9 mouse cellular contexts compared by ENCODE assay signal in genomic region chr1:37272464-37272863, GRCm38 (mm10). TPM values are rescaled to one million over a fixed set of nuclear protein-coding genes. Genes with fewer than 3 reads are reported as not detected.
DNase-seq lines count a peak whose midpoint lies in the region; ATAC-seq lines count a peak whose summit lies in the region.
"Had no signal": no experiment of that assay in that cellular context is flagged by ENCODE, and none has a peak within 500 bp of the region (broad histone marks: within the 10 kb centered on the region; RNA-seq: fewer than 3 reads in every experiment).

No protein-coding gene starts in this region.

- intact Hi-C loops in gastrocnemius, postnatal 36 days (cut with DNase I): loop anchor here (1.0 to 5.0 kb wide), 2 partner anchors 129 to 365 kb away; no protein-coding TSS in a partner anchor

- H3K9ac ChIP-seq in kidney, embryonic 15.5 days: no peak overlapping the region
- H3K9ac ChIP-seq in liver, embryonic 11.5 days (ENCODE audit: low read depth, low read length): no peak overlapping the region
- H3K9ac ChIP-seq in neural tube, embryonic 14.5 days (replicated peaks; ENCODE audit: low read depth, low read length): no peak overlapping the region
- H3K9ac ChIP-seq: liver, embryonic 15.5 days had no signal

- no peaks in the 10 kb centered on the region for H3K27me3 ChIP-seq in kidney, embryonic 15.5 days
- no peaks in the 10 kb centered on the region for H3K27me3 ChIP-seq in liver, embryonic 11.5 days (replicated peaks; ENCODE audit: control insufficient read depth, insufficient read depth, low read length)
- H3K27me3 ChIP-seq in neural tube, embryonic 14.5 days (ENCODE audit: control insufficient read depth, insufficient read depth, low read length): no peaks in the 10 kb centered on the region
- H3K27me3 ChIP-seq: liver, embryonic 15.5 days had no signal

- WGBS in kidney, embryonic 15.5 days: 4% methylated on average over 7 of the region's 7 CpGs
- 6% methylated on average over 7 of the region's 7 CpGs for WGBS in liver, embryonic 11.5 days
- WGBS in neural tube, embryonic 14.5 days: 8% methylated on average over 7 of the region's 7 CpGs

- H3K4me2 ChIP-seq in kidney, embryonic 15.5 days: no peak overlapping the region
- no peak overlapping the region for H3K4me2 ChIP-seq in liver, embryonic 11.5 days
- H3K4me2 ChIP-seq in neural tube, embryonic 14.5 days (ENCODE audit: low read depth, low read length): no peak overlapping the region
- H3K4me2 ChIP-seq: liver, embryonic 15.5 days had no signal

- no peaks in the 10 kb centered on the region for H3K4me1 ChIP-seq in kidney, embryonic 15.5 days
- H3K4me1 ChIP-seq in liver, embryonic 11.5 days (replicated peaks; ENCODE audit: control insufficient read depth, insufficient read depth, low read length): no peaks in the 10 kb centered on the region
- no peaks in the 10 kb centered on the region for H3K4me1 ChIP-seq in neural tube, embryonic 14.5 days (ENCODE audit: control insufficient read depth, insufficient read depth, low read length)
- H3K4me1 ChIP-seq: liver, embryonic 15.5 days had no signal

- no peaks in the 10 kb centered on the region for H3K36me3 ChIP-seq in kidney, embryonic 15.5 days
- H3K36me3 ChIP-seq in liver, embryonic 11.5 days (ENCODE audit: control insufficient read depth, insufficient read depth, low read length): no peaks in the 10 kb centered on the region
- no peaks in the 10 kb centered on the region for H3K36me3 ChIP-seq in neural tube, embryonic 14.5 days (ENCODE audit: control insufficient read depth, insufficient read depth, low read length)
- H3K36me3 ChIP-seq: liver, embryonic 15.5 days had no signal

- peak; percentile 89 for ATAC-seq in common myeloid progenitor, adult 5-6 weeks (replicated peaks; ENCODE audit: low read depth, poor library complexity, severe bottlenecking)
- ATAC-seq in kidney, embryonic 15.5 days (replicated peaks; ENCODE audit: low FRiP score): peak; percentile 36; the same call in 1 of the 2 replicates
- ATAC-seq in liver, embryonic 11.5 days (replicated peaks; ENCODE audit: low FRiP score): no peak
- ATAC-seq in neural tube, embryonic 14.5 days (ENCODE audit: low read depth): 0 out of 2 replicates have a peak, but pooled peaks have one; percentile 41

- H3K27ac ChIP-seq in kidney, embryonic 15.5 days: no peak overlapping the region
- H3K27ac ChIP-seq in liver, embryonic 11.5 days (ENCODE audit: low read depth, low read length): no peak overlapping the region
- no peak overlapping the region for H3K27ac ChIP-seq in neural tube, embryonic 14.5 days (ENCODE audit: low read depth, low read length)
- H3K27ac ChIP-seq: liver, embryonic 15.5 days had no signal

- H3K9me3 ChIP-seq in kidney, embryonic 15.5 days (replicated peaks): no peaks in the 10 kb centered on the region
- H3K9me3 ChIP-seq in liver, embryonic 11.5 days (ENCODE audit: control insufficient read depth, low read length): no peaks in the 10 kb centered on the region
- no peaks in the 10 kb centered on the region for H3K9me3 ChIP-seq in neural tube, embryonic 14.5 days (ENCODE audit: control insufficient read depth, low read length)
- H3K9me3 ChIP-seq: liver, embryonic 15.5 days had no signal

- H3K4me3 ChIP-seq in kidney, embryonic 15.5 days (replicated peaks): no peak overlapping the region
- H3K4me3 ChIP-seq in liver, embryonic 11.5 days (ENCODE audit: low read depth, low read length): no peak overlapping the region
- no peak overlapping the region for H3K4me3 ChIP-seq in neural tube, embryonic 14.5 days (ENCODE audit: low read depth, low read length)
- H3K4me3 ChIP-seq: liver, embryonic 15.5 days had no signal

- peak; percentile 57 to 68 for DNase-seq in CD8-positive naive resting alpha-beta T cell, adult 2 months (ENCODE audit: low read depth in 2 of 2, low spot score in 2 of 2)
- DNase-seq in adipocyte (ENCODE audit: low spot score): peak; percentile 79
- DNase-seq in gastrocnemius, postnatal 36 days: peak; percentile 32 to 33
- peak; percentile 48 for DNase-seq in liver, embryonic 11.5 days (ENCODE audit: low spot score)
- peak; percentile 22 to 72 for DNase-seq in thymus, postnatal 10 days (ENCODE audit: low spot score in 2 of 2)

RNA-seq across cellular contexts. Expression of gene Inpp4a, which starts 27.2 kb away (rescaled TPM):
- 5.5 and 6.9 TPM in 2 replicates for total RNA-seq in common myeloid progenitor, adult 5-6 weeks (2017)
- total RNA-seq in gastrocnemius, postnatal 36 days (2021): 10 to 100 TPM; 16.3 to 21.5 TPM
- polyA plus RNA-seq in kidney, embryonic 15.5 days (2015; fragmentation: Nextera tagmentation; extraction: Ambion mirVana): 18.7 and 20.5 TPM in 2 replicates
- 6.0 and 6.8 TPM in 2 replicates for polyA plus RNA-seq in liver, embryonic 11.5 days (2014; fragmentation: Nextera tagmentation; extraction: Ambion mirVana)
- polyA plus RNA-seq in neural tube, embryonic 14.5 days (2014; fragmentation: Nextera tagmentation; extraction: Ambion mirVana): 67.9 and 72.2 TPM in 2 replicates

RNA-seq across cellular contexts. Expression of gene Cnga3, which starts 58.2 kb away (rescaled TPM):
- total RNA-seq in common myeloid progenitor, adult 5-6 weeks (2017): not detected in 2 replicates
- under 1 TPM; 0.32 to 0.46 TPM for total RNA-seq in gastrocnemius, postnatal 36 days (2021)
- polyA plus RNA-seq in kidney, embryonic 15.5 days (2015; fragmentation: Nextera tagmentation; extraction: Ambion mirVana): 0.13 TPM in 1 of 2 replicates, not detected in the other
- not detected in 2 replicates for polyA plus RNA-seq in liver, embryonic 11.5 days (2014; fragmentation: Nextera tagmentation; extraction: Ambion mirVana)
- polyA plus RNA-seq in neural tube, embryonic 14.5 days (2014; fragmentation: Nextera tagmentation; extraction: Ambion mirVana): 0.13 TPM in 1 of 2 replicates, not detected in the other
- polyA plus RNA-seq: liver, embryonic 15.5 days had no signal
